ENCODE assay signal across 8 mouse cellular contexts in genomic region chr14:115042055-115042564, GRCm38 (mm10). TPM values are rescaled to one million over a fixed set of nuclear protein-coding genes. Genes with fewer than 3 reads are reported as not detected.
DNase-seq lines count a peak whose midpoint lies in the region; ATAC-seq and TF ChIP-seq lines count a peak whose summit lies in the region.

No protein-coding gene starts in this region.

- H3K9ac ChIP-seq in hindbrain, embryonic 14.5 days = peak overlapping the region; percentile 96

- peak; percentile 33 for DNase-seq in Patski (ENCODE audit: low read depth, low spot score)
- peak; percentile 86 to 92 for DNase-seq in cerebellum, postnatal 25 days
- DNase-seq in frontal cortex, postnatal 25 days (ENCODE audit: low spot score in 2 of 2) = peak; percentile 60 to 67
- peak; percentile 88 for DNase-seq in hindbrain, embryonic 14.5 days (ENCODE audit: low spot score)
- DNase-seq in layer of hippocampus, postnatal 36 days = peak; percentile 76 to 77
- peak; percentile 87 for DNase-seq in lung, postnatal 25 days (ENCODE audit: low spot score)
- peak; percentile 72 for DNase-seq in retina, adult 2 months (ENCODE audit: low read depth, low spot score)
- DNase-seq in thymus, postnatal 25 days = peak; percentile 87

- TF ChIP-seq CTCF in Patski (IDR thresholded peaks at IDR 0.05) = peak; percentile 97

- peak; percentile 85 for ATAC-seq in Patski
- peak; percentile 86 for ATAC-seq in hindbrain, embryonic 14.5 days (ENCODE audit: low FRiP score)

- in situ Hi-C loops in Patski (cut with MboI; ENCODE audit: low pct_unique_long_range_greater_than_20kb) = no loop called here

- H3K9me3 ChIP-seq in hindbrain, embryonic 14.5 days (ENCODE audit: control insufficient read depth, low read length) = no peaks in the 10 kb centered on the region

- peaks cover 30% of the 10 kb centered on the region for H3K27me3 ChIP-seq in Patski
- H3K27me3 ChIP-seq in hindbrain, embryonic 14.5 days (ENCODE audit: control insufficient read depth, insufficient read depth, low read length) = 0 out of 2 replicates have a peak, but pooled peaks cover 13% of the 10 kb centered on the region

- peaks cover 20% of the 10 kb centered on the region for H3K4me1 ChIP-seq in hindbrain, embryonic 14.5 days (replicated peaks; ENCODE audit: control insufficient read depth, insufficient read depth, low read length)

- peak overlapping the region; percentile 95 for H3K27ac ChIP-seq in hindbrain, embryonic 14.5 days

- peak overlapping the region; percentile 82 for H3K4me3 ChIP-seq in hindbrain, embryonic 14.5 days (replicated peaks; ENCODE audit: low read length)

- whole genome bisulfite sequencing in hindbrain, embryonic 14.5 days = 1% methylated on average over 18 of the region's 51 CpGs

- H3K4me2 ChIP-seq in hindbrain, embryonic 14.5 days (replicated peaks) = peak overlapping the region; percentile 59

- CTCF ChIA-PET in Patski (lab: Charles Lee) = no interaction called here

- POLR2A ChIA-PET in Patski (lab: Charles Lee) = no interaction called here

- H3K36me3 ChIP-seq in hindbrain, embryonic 14.5 days (replicated peaks; ENCODE audit: control insufficient read depth, insufficient read depth) = peaks cover 43% of the 10 kb centered on the region

RNA-seq across cellular contexts. Expression of gene Gpc5, which starts 49.9 kb away (rescaled TPM):
- polyA plus RNA-seq in Patski (2021) = 1.2 TPM
- 11.9 and 12.3 TPM in 2 replicates for polyA plus RNA-seq in hindbrain, embryonic 14.5 days (2014; fragmentation: Nextera tagmentation; extraction: Ambion mirVana)
- 10 to 100 TPM; 37.8 to 38.6 TPM for total RNA-seq in layer of hippocampus, postnatal 36 days (2021)

Comparison
In these comparisons a context has a peak if more than half of its experiments do, and no peak if none do; other contexts are left out.
1. Peak in every context shown above with its lines: DNase-seq, ATAC-seq, H3K4me3 ChIP-seq and H3K27ac ChIP-seq.
2. DNase-seq: peak in every context shown above with its lines; median percentile 89 in cerebellum, postnatal 25 days; 88 in hindbrain, embryonic 14.5 days; 87 in lung, postnatal 25 days; 87 in thymus, postnatal 25 days; 76 in layer of hippocampus, postnatal 36 days; 72 in retina, adult 2 months; 64 in frontal cortex, postnatal 25 days; 33 in Patski.